Mouse (Mus musculus): Measurements from ENCODE around the gene Pgbd1. TPM values are rescaled to one million over a fixed set of nuclear protein-coding genes. Genes with fewer than 3 reads are reported as not detected.
A peak's percentile ranks its signal among the peaks of the same experiment; 100 is the strongest.
"Not testable (repeated sequence)": the region's sequence is repeated elsewhere in the genome, so short reads cannot be mapped to it uniquely, and the experiment has no call there.

Gene Pgbd1
- polyA plus RNA-seq (2014; fragmentation: Nextera tagmentation; extraction: Ambion mirVana) = 5.6 and 6.2 TPM in 2 replicates

- no peaks in the 10 kb centered on the region; the same call in 1 of the 2 replicates for H3K36me3 ChIP-seq (replicated peaks; ENCODE audit: control insufficient read depth, insufficient read depth, low read depth, low read length)
- peak; percentile 83 for DNase-seq (ENCODE audit: low spot score)
- H3K4me1 ChIP-seq (ENCODE audit: control insufficient read depth, insufficient read depth, low read length) = no peaks in the 10 kb centered on the region
- ATAC-seq (replicated peaks; ENCODE audit: insufficient number of reproducible peaks, low FRiP score, low TSS enrichment, low read depth) = peak; percentile 92
- peak within 1 kb of the TSS; percentile 47 for H3K27ac ChIP-seq (replicated peaks; ENCODE audit: low read depth, low read length)
- peak within 1 kb of the TSS; percentile 50 for H3K4me3 ChIP-seq (ENCODE audit: low read depth, low read length)
- no peaks in the 10 kb centered on the region for H3K27me3 ChIP-seq (ENCODE audit: control insufficient read depth, insufficient read depth, low read length)
- H3K9me3 ChIP-seq (replicated peaks; ENCODE audit: control insufficient read depth, low read length) = no peaks in the 10 kb centered on the region
- H3K9ac ChIP-seq (replicated peaks; ENCODE audit: low read length) = peak within 1 kb of the TSS; percentile 79
- H3K4me2 ChIP-seq (ENCODE audit: low read depth, low read length) = peak within 1 kb of the TSS; percentile 85
- WGBS = 1% methylated on average over 32 of the region's 32 CpGs
These were observed at the start of gene Pgbd1 for GRCm38 (mm10) chr13:21440503-21441206. Gene Pgbd1, minus strand, starts transcription at chr13:21441058.

GRCm38 (mm10) chr13:21486881-21487280 lies 46.0 kb upstream of the Pgbd1 start:
- Histone ChIP-seq H3K27ac (replicated peaks; ENCODE audit: low read depth, low read length) (no peak overlapping the region), H3K4me2 (ENCODE audit: low read depth, low read length) (no peak overlapping the region), H3K27me3 (ENCODE audit: control insufficient read depth, insufficient read depth, low read length) (no peaks in the 10 kb centered on the region), H3K4me1 (ENCODE audit: control insufficient read depth, insufficient read depth, low read length) (no peaks in the 10 kb centered on the region), H3K4me3 (ENCODE audit: low read depth, low read length) (no peak overlapping the region), H3K36me3 (replicated peaks; ENCODE audit: control insufficient read depth, insufficient read depth, low read depth, low read length) (no peaks in the 10 kb centered on the region), H3K9me3 (replicated peaks; ENCODE audit: control insufficient read depth, low read length) (no peaks in the 10 kb centered on the region), H3K9ac (replicated peaks; ENCODE audit: low read length) (no peak overlapping the region)
- ATAC-seq (replicated peaks; ENCODE audit: insufficient number of reproducible peaks, low FRiP score, low TSS enrichment, low read depth) (no peak), DNase-seq (ENCODE audit: low spot score) (no peak)
- 97% methylated on average over 1 of the region's 1 CpGs for WGBS

GRCm38 (mm10) chr13:21478759-21479670 lies 38.2 kb upstream of the Pgbd1 start, which contains the start of the genes Zkscan4 and Gm10065:
Gene Zkscan4, plus strand, starts transcription at chr13:21478907.
Gene Gm10065, minus strand, starts transcription at chr13:21479441.
- peak; percentile 83 for DNase-seq (ENCODE audit: low spot score)
- peak; percentile 76 for ATAC-seq (replicated peaks; ENCODE audit: insufficient number of reproducible peaks, low FRiP score, low TSS enrichment, low read depth)
- not testable (repeated sequence) for H3K4me1 ChIP-seq (ENCODE audit: control insufficient read depth, insufficient read depth, low read length); H3K27me3 ChIP-seq (ENCODE audit: control insufficient read depth, insufficient read depth, low read length); H3K27ac ChIP-seq (replicated peaks; ENCODE audit: low read depth, low read length); H3K36me3 ChIP-seq (replicated peaks; ENCODE audit: control insufficient read depth, insufficient read depth, low read depth, low read length); H3K9me3 ChIP-seq (replicated peaks; ENCODE audit: control insufficient read depth, low read length)
- Histone ChIP-seq H3K4me3 (ENCODE audit: low read depth, low read length) (peak within 1 kb of the TSS; percentile 47), H3K4me2 (ENCODE audit: low read depth, low read length) (peak within 1 kb of the TSS; percentile 67), H3K9ac (replicated peaks; ENCODE audit: low read length) (peak within 1 kb of the TSS; percentile 71)
- 3% methylated on average over 31 of the region's 31 CpGs for WGBS

GRCm38 (mm10) chr13:21472427-21472826 lies 31.6 kb upstream of the Pgbd1 start:
- DNase-seq (ENCODE audit: low spot score) = no peak
- Histone ChIP-seq H3K27me3 (ENCODE audit: control insufficient read depth, insufficient read depth, low read length) (no peaks in the 10 kb centered on the region), H3K27ac (replicated peaks; ENCODE audit: low read depth, low read length) (no peak overlapping the region), H3K4me2 (ENCODE audit: low read depth, low read length) (no peak overlapping the region), H3K4me3 (ENCODE audit: low read depth, low read length) (no peak overlapping the region), H3K4me1 (ENCODE audit: control insufficient read depth, insufficient read depth, low read length) (no peaks in the 10 kb centered on the region), H3K36me3 (replicated peaks; ENCODE audit: control insufficient read depth, insufficient read depth, low read depth, low read length) (no peaks in the 10 kb centered on the region), H3K9me3 (replicated peaks; ENCODE audit: control insufficient read depth, low read length) (no peaks in the 10 kb centered on the region), H3K9ac (replicated peaks; ENCODE audit: low read length) (no peak overlapping the region)
- no peak for ATAC-seq (replicated peaks; ENCODE audit: insufficient number of reproducible peaks, low FRiP score, low TSS enrichment, low read depth)
- 29% methylated on average over 4 of the region's 4 CpGs for WGBS

GRCm38 (mm10) chr13:21469097-21469496 lies 28.2 kb upstream of the Pgbd1 start:
- Histone ChIP-seq H3K4me3 (ENCODE audit: low read depth, low read length) (no peak overlapping the region), H3K36me3 (replicated peaks; ENCODE audit: control insufficient read depth, insufficient read depth, low read depth, low read length) (no peaks in the 10 kb centered on the region), H3K4me2 (ENCODE audit: low read depth, low read length) (no peak overlapping the region), H3K9ac (replicated peaks; ENCODE audit: low read length) (no peak overlapping the region), H3K4me1 (ENCODE audit: control insufficient read depth, insufficient read depth, low read length) (no peaks in the 10 kb centered on the region), H3K27ac (replicated peaks; ENCODE audit: low read depth, low read length) (no peak overlapping the region), H3K9me3 (replicated peaks; ENCODE audit: control insufficient read depth, low read length) (no peaks in the 10 kb centered on the region), H3K27me3 (ENCODE audit: control insufficient read depth, insufficient read depth, low read length) (no peaks in the 10 kb centered on the region)
- ATAC-seq (replicated peaks; ENCODE audit: insufficient number of reproducible peaks, low FRiP score, low TSS enrichment, low read depth) (no peak), DNase-seq (ENCODE audit: low spot score) (no peak)
- WGBS = 20% methylated on average over 9 of the region's 9 CpGs

GRCm38 (mm10) chr13:21468061-21469019 lies 27.5 kb upstream of the Pgbd1 start, which contains the start of gene Nkapl:
Gene Nkapl, minus strand, starts transcription at chr13:21468509.
- peak within 1 kb of the TSS; percentile 73 for H3K9ac ChIP-seq (replicated peaks; ENCODE audit: low read length)
- peak within 1 kb of the TSS; percentile 43 for H3K4me3 ChIP-seq (ENCODE audit: low read depth, low read length)
- ATAC-seq (replicated peaks; ENCODE audit: insufficient number of reproducible peaks, low FRiP score, low TSS enrichment, low read depth) (peak; percentile 97), DNase-seq (ENCODE audit: low spot score) (peak; percentile 91)
- H3K4me1 ChIP-seq (ENCODE audit: control insufficient read depth, insufficient read depth, low read length) = no peaks in the 10 kb centered on the region
- no peaks in the 10 kb centered on the region for H3K9me3 ChIP-seq (replicated peaks; ENCODE audit: control insufficient read depth, low read length)
- no peaks in the 10 kb centered on the region for H3K36me3 ChIP-seq (replicated peaks; ENCODE audit: control insufficient read depth, insufficient read depth, low read depth, low read length)
- H3K4me2 ChIP-seq (ENCODE audit: low read depth, low read length) = peak within 1 kb of the TSS; percentile 87
- under 1% methylated on average over 53 of the region's 54 CpGs for WGBS
- no peak within 1 kb of the TSS for H3K27ac ChIP-seq (replicated peaks; ENCODE audit: low read depth, low read length)
- H3K27me3 ChIP-seq (ENCODE audit: control insufficient read depth, insufficient read depth, low read length) = no peaks in the 10 kb centered on the region

- H3K9ac ChIP-seq (replicated peaks; ENCODE audit: low read length) = no peak overlapping the region
These were observed 26.5 kb upstream of the Pgbd1 start for GRCm38 (mm10) chr13:21467336-21467735.

More at GRCm38 (mm10) chr13:21467336-21467735, 26.5 kb upstream of the Pgbd1 start:
- ATAC-seq (replicated peaks; ENCODE audit: insufficient number of reproducible peaks, low FRiP score, low TSS enrichment, low read depth) (no peak), DNase-seq (ENCODE audit: low spot score) (no peak)
- 84% methylated on average over 10 of the region's 10 CpGs for WGBS
- Histone ChIP-seq H3K4me3 (ENCODE audit: low read depth, low read length) (no peak overlapping the region), H3K27me3 (ENCODE audit: control insufficient read depth, insufficient read depth, low read length) (no peaks in the 10 kb centered on the region), H3K4me1 (ENCODE audit: control insufficient read depth, insufficient read depth, low read length) (no peaks in the 10 kb centered on the region), H3K9me3 (replicated peaks; ENCODE audit: control insufficient read depth, low read length) (no peaks in the 10 kb centered on the region), H3K4me2 (ENCODE audit: low read depth, low read length) (no peak overlapping the region), H3K36me3 (replicated peaks; ENCODE audit: control insufficient read depth, insufficient read depth, low read depth, low read length) (no peaks in the 10 kb centered on the region), H3K27ac (replicated peaks; ENCODE audit: low read depth, low read length) (no peak overlapping the region)

Data from embryonic facial prominence, embryonic 11.5 days (tissue).